Mouse (Mus musculus) neural tube, embryonic 15.5 days (tissue): Measurements from ENCODE around the gene Phykpl. TPM values are rescaled to one million over a fixed set of nuclear protein-coding genes. Genes with fewer than 3 reads are reported as not detected.

Source experiments
- ATAC-seq: fragments of 200-750 bp; cut with Nextera tagmentation; 2 replicates; pipeline ENCODE4 v1.8.0; 2017; ENCODE audit warnings: mild to moderate bottlenecking, moderate TSS enrichment, moderate library complexity; ENCODE audit not compliant: low FRiP score
- H3K27ac ChIP-seq: fragments of 300-500 bp; sonication (generic); replicated peaks from 2 replicates; pipeline ENCODE4 v1.5.1; 2015; ENCODE audit warnings: mild to moderate bottlenecking, inconsistent platforms
- H3K27me3 ChIP-seq: fragments of 300-500 bp; sonication (generic); replicated peaks from 2 replicates; pipeline ENCODE4 v1.6.1; 2015; ENCODE audit warnings: inconsistent platforms
- H3K36me3 ChIP-seq: fragments of 300-500 bp; sonication (generic); 2 replicates; pipeline ENCODE4 v1.6.1; 2015; ENCODE audit warnings: inconsistent platforms
- H3K4me1 ChIP-seq: fragments of 300-500 bp; sonication (generic); 2 replicates; pipeline ENCODE4 v1.6.1; 2015; ENCODE audit warnings: inconsistent platforms
- H3K4me2 ChIP-seq: fragments of 300-500 bp; sonication (generic); 2 replicates; pipeline ENCODE4 v1.6.1; 2015; ENCODE audit warnings: inconsistent platforms, mild to moderate bottlenecking, moderate library complexity
- H3K4me3 ChIP-seq: fragments of 300-500 bp; sonication (generic); replicated peaks from 2 replicates; pipeline ENCODE4 v1.5.1; 2015; ENCODE audit warnings: mild to moderate bottlenecking, inconsistent platforms
- H3K9ac ChIP-seq: fragments of 300-500 bp; sonication (generic); replicated peaks from 2 replicates; pipeline ENCODE4 v1.6.1; 2015; ENCODE audit warnings: mild to moderate bottlenecking, inconsistent platforms
- H3K9me3 ChIP-seq: fragments of 300-500 bp; sonication (generic); replicated peaks from 2 replicates; pipeline ENCODE4 v1.6.1; 2016; ENCODE audit warnings: inconsistent platforms
- WGBS: fragments of 180-500 bp; shearing (Covaris S2); methylation state at CpG from one replicate; pipeline ENCODE4 v1.1.7; 2015; ENCODE audit warnings: mixed read lengths; 5-methylcytosine and 5-hydroxymethylcytosine counted together
- polyA plus RNA-seq: library from polyadenylated mRNA; unstranded; fragments of >200 nt; fragmentation: Nextera tagmentation; extraction: Ambion mirVana; gene quantifications from 2 replicates; pipeline ENCODE4 v1.2.1, GENCODE M21; 2015

The Phykpl gene
- polyA plus RNA-seq, 1 experiment from 2014 or later: 8.1 TPM

DNA sequence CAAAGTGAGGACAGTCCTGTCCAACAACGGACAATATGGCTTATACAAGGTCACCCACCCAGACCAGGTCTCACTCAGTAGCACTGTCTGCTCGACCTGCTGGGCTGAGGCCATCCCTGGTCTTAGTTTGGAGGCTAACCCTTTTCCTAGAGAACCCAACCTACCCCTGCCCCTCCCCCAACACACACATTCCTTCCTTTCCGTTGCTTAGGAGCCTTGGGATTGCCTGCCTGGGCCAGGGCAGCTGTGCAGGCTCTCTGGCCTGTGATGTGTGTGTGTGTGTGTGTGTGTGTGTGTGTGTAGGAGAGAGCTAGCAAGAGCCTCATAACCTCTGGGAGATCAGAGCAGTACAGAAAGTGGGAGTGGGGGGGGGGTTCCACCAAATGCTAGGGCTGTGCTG is 64.0 kb downstream of the Phykpl start:
- peak overlapping the region; percentile 74; the same call in 1 of the 2 replicates for H3K4me3 ChIP-seq
- H3K27ac ChIP-seq: 0 out of 2 replicates have a peak overlapping the region, but pooled peaks have one; percentile 11

DNA sequence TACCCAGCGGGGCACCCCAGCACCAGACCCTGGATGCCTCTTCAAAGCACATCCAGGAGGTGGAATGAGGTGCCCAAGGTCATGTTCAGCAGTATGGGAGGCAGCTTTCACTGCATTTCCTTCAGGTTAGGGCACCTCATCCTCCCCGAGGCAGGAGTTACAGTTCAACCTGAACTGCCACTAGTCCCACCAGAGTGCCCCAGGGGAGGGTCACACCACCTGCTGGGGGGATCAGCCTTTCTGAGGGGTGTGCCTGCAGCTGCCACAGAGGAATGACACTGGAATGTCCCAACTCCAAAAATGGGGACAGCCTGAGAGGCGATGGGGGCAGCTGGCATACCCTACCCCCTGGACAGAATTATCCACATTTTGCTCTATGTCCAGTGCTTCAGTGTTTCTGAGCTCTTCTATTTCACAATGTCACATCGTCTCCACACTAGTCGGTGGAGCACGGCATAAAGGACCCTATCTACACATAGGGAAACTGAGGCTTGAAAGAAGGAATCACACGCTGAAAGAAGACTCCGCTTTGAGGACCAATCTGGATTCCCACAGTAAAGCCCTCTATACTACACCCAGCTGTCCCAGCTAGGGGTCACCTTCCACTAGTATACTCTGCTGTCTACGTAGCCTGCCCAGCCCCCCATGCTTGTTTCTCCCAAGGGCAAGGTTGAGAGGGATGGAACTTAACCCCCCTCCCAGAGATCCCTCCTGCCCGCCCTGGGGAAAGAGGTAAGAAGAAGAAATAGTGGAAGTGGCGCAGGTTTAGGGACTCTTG is 64.7 kb downstream of the Phykpl start:
- WGBS: 24% methylated on average over 11 of the region's 11 CpGs
- Histone ChIP-seq H3K4me1 (peaks cover 49% of the 10 kb centered on the region), H3K9ac (peak overlapping the region; percentile 77), H3K27me3 (peaks cover 7% of the 10 kb centered on the region; the same call in 1 of the 2 replicates), H3K4me2 (peak overlapping the region; percentile 92), H3K4me3 (peak overlapping the region; percentile 74), H3K36me3 (peaks cover 7% of the 10 kb centered on the region; the same call in 1 of the 2 replicates), H3K9me3 (no peaks in the 10 kb centered on the region), H3K27ac (peak overlapping the region; percentile 11; the same call in 1 of the 2 replicates)
- 0 out of 2 replicates have a peak, but pooled peaks have one; percentile 12 for ATAC-seq

More for the DNA sequence above, 64.0 kb downstream of the Phykpl start:
- H3K9me3 ChIP-seq: no peaks in the 10 kb centered on the region
- H3K9ac ChIP-seq: peak overlapping the region; percentile 77; the same call in 1 of the 2 replicates
- H3K36me3 ChIP-seq: peaks cover 15% of the 10 kb centered on the region; the same call in 1 of the 2 replicates
- H3K4me2 ChIP-seq: peak overlapping the region; percentile 92
- H3K4me1 ChIP-seq: peaks cover 49% of the 10 kb centered on the region
- WGBS: 16% methylated on average over 3 of the region's 3 CpGs
- ATAC-seq: no peak
- H3K27me3 ChIP-seq: peaks cover 7% of the 10 kb centered on the region; the same call in 1 of the 2 replicates

DNA sequence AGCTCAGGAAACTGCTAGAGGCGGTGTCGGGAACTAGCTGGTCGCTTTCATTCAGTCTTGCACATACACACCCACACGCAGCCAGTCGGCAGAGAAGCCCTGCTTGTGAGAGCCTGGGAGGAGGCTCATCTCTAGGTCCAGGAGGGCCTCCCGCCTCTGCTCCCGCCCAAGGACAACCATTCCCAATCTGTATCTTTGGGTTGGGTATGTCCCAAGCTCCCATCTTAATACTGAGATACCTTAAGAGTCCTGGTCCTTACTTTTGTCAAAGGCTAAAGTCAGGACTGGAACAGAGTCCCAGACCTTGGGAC is 65.3 kb downstream of the Phykpl start:
- 9% methylated on average over 7 of the region's 7 CpGs for WGBS
- Histone ChIP-seq H3K4me3 (peak overlapping the region; percentile 74), H3K27me3 (peaks cover 7% of the 10 kb centered on the region; the same call in 1 of the 2 replicates), H3K36me3 (peaks cover 2% of the 10 kb centered on the region; the same call in 1 of the 2 replicates), H3K9me3 (no peaks in the 10 kb centered on the region), H3K9ac (peak overlapping the region; percentile 77), H3K4me1 (peaks cover 49% of the 10 kb centered on the region), H3K4me2 (peak overlapping the region; percentile 92), H3K27ac (no peak overlapping the region)
- no peak for ATAC-seq

DNA sequence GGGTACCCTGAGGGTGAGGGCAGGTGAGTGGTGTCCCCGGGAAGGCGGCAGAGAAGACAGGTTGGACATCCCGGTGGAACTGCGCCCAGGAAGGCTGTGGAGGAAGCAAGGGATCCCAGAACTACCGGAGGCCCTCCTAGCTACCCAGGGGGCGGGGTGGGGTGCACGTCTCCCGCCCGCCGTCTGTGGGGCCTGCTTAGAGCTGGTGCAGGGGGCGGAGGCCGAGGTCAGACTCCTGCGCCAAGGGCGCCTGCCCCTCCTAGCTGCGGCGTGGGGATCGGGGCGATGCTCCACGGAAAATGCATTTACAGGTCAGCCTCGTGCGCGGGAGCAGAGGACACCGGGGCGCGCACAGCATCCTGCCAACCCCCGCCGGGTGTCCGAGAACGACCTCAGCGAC is 65.7 kb downstream of the Phykpl start:
- WGBS: 1% methylated on average over 29 of the region's 30 CpGs
- H3K27ac ChIP-seq: peak overlapping the region; percentile 70

DNA sequence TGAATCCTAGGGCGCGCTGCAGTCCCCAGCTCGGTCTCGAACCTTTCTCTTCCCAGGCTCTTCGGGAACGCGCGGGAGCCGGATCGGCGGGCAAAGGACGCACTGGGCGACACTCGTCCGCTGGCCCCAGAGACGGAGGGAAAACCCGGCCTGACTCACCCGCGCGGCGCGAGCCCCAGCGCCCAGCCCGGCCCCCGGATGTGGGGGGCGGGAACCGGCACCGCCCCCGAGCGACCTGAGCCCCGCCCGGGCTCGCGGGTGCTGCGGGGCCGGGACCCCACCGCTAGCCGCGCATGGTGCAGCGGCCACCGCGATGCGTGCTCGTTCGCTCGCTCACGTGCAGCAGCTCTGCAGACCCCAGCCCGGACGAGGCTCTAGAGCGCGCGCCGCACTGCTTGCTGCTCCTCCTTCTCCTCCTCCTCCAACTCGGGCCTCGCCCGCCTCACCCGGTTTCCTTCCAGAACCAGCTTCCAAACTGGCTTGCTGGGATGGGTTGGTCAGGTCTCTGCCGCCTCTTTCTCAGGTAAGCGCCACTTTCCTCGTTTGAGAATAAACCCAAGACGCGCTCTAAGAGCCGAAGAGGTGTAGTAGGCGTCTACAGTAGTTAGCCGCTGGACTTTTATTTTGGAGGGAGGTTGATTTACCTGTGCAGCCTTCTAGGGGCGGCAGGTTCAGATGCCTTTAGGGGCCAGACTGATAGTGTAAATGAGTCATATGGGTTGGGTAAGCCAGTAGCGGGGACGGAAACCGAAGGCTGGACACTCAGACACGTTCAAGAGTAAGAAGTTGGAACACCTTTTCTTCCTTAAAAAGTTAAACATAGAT is 66.3 kb downstream of the Phykpl start, which contains the start of the genes N4bp3 and D930048N14Rik:
N4bp3 (minus strand) TSS at position 152 of the 825 bp plus-strand sequence.
D930048N14Rik (plus strand) TSS at position 264 of the 825 bp plus-strand sequence.
- 2% methylated on average over 69 of the region's 70 CpGs for WGBS
- peak; percentile 74 for ATAC-seq
- Histone ChIP-seq H3K4me2 (peak within 1 kb of the TSS; percentile 92), H3K36me3 (no peaks in the 10 kb centered on the region), H3K4me1 (peaks cover 41% of the 10 kb centered on the region), H3K27me3 (peaks cover 7% of the 10 kb centered on the region; the same call in 1 of the 2 replicates), H3K9ac (peak within 1 kb of the TSS; percentile 77), H3K4me3 (peak within 1 kb of the TSS; percentile 74), H3K9me3 (no peaks in the 10 kb centered on the region), H3K27ac (peak within 1 kb of the TSS; percentile 70)

More for the DNA sequence above, 65.7 kb downstream of the Phykpl start:
- ATAC-seq: peak; percentile 37
- Histone ChIP-seq H3K36me3 (peaks cover 2% of the 10 kb centered on the region; the same call in 1 of the 2 replicates), H3K4me3 (peak overlapping the region; percentile 74), H3K4me2 (peak overlapping the region; percentile 92), H3K9me3 (no peaks in the 10 kb centered on the region), H3K4me1 (peaks cover 47% of the 10 kb centered on the region), H3K27me3 (peaks cover 7% of the 10 kb centered on the region; the same call in 1 of the 2 replicates), H3K9ac (peak overlapping the region; percentile 77)

DNA sequence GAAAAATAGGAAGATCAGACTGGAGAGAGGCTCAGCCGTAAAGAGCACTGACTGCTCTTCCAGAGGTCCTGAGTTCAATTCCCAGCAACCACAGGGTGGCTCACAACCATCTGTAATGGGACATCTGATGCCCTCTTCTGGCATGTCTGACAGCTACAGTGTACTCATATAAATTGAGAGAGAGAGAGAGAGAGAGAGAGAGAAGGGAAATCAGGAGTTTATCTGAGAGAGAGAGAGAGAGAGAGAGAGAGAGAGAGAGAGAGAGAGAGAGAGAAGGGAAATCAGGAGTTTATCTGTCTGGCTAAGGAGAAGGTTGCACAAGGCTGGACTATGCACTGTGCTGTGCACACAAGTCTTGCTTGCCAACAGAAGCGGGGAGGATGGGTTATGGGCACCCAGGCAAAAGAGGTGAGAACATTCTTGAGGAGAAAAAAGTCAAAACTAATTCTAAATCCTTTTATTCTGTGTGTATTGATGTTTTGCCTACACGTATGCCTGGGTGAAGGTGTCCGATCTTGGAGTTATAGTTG is 68.4 kb downstream of the Phykpl start:
- Histone ChIP-seq H3K4me1 (peaks cover 30% of the 10 kb centered on the region), H3K4me3 (no peak overlapping the region), H3K36me3 (no peaks in the 10 kb centered on the region), H3K4me2 (no peak overlapping the region), H3K9ac (no peak overlapping the region), H3K9me3 (no peaks in the 10 kb centered on the region), H3K27me3 (peaks cover 7% of the 10 kb centered on the region; the same call in 1 of the 2 replicates), H3K27ac (no peak overlapping the region)
- no peak for ATAC-seq
- 91% methylated on average over 4 of the region's 4 CpGs for WGBS

DNA sequence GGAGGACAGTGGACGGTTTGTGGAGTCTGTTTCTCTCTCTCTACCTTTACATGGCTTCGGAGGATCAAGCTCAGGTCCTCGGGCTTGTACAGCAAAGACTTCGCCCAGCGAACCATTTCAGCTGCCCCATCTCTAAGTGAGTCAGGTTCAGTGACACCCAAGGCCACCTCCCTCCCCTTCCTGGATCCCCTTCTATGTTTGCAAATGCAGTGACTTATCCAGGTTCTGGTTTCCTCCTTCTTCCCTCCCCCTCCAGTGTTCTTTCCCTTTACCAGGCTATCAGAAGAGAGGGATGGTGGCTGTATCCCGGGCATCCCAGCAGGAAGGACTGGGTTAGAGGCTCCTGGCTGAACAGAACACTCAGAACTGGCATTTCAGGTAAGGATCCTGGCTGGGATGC is 69.2 kb downstream of the Phykpl start:
- Histone ChIP-seq H3K4me1 (peaks cover 28% of the 10 kb centered on the region), H3K36me3 (no peaks in the 10 kb centered on the region), H3K4me2 (no peak overlapping the region), H3K27ac (no peak overlapping the region), H3K9me3 (no peaks in the 10 kb centered on the region), H3K4me3 (no peak overlapping the region), H3K27me3 (peaks cover 7% of the 10 kb centered on the region; the same call in 1 of the 2 replicates), H3K9ac (no peak overlapping the region)
- no peak for ATAC-seq
- 82% methylated on average over 6 of the region's 6 CpGs for WGBS

Other genes with a start within 250 kb of the Phykpl start
- gene Hnrnpab, start 22.1 kb downstream of the Phykpl start, polyA plus RNA-seq: 241 and 285 TPM in 2 replicates
- 96.3 and 117 TPM in 2 replicates for gene Nhp2, start 35.0 kb downstream of the Phykpl start, polyA plus RNA-seq
- gene Rmnd5b, start 51.1 kb downstream of the Phykpl start, polyA plus RNA-seq: 79.1 and 79.8 TPM in 2 replicates
- gene N4bp3, start 66.1 kb downstream of the Phykpl start, polyA plus RNA-seq: 30.0 and 31.9 TPM in 2 replicates
- gene D930048N14Rik, start 66.2 kb downstream of the Phykpl start, polyA plus RNA-seq: 2.0 and 2.3 TPM in 2 replicates
- 105 and 111 TPM in 2 replicates for gene 0610009B22Rik, start 104.1 kb downstream of the Phykpl start, polyA plus RNA-seq
- 14.7 and 16.0 TPM in 2 replicates for gene Sec24a, start 178.9 kb downstream of the Phykpl start, polyA plus RNA-seq
- gene Sar1b, start 178.9 kb downstream of the Phykpl start, polyA plus RNA-seq: 207 and 237 TPM in 2 replicates